Mouse (Mus musculus): ENCODE data around the gene Olfr1393. TPM values are rescaled to one million over a fixed set of nuclear protein-coding genes. Genes with fewer than 3 reads are reported as not detected.
A peak's percentile ranks its signal among the peaks of the same experiment; 100 is the strongest.

The Olfr1393 gene
- total RNA-seq (2015; ENCODE audit: low replicate concordance) (not detected in 2 replicates), total RNA-seq (2017; ENCODE audit: low replicate concordance) (not detected in 2 replicates)

GRCm38 (mm10) chr11:49278222-49278621 lies at the start of gene Olfr1393:
Gene Olfr1393 (plus strand): TSS chr11:49278304.
- no peak for ATAC-seq (replicated peaks; ENCODE audit: low FRiP score, poor library complexity, severe bottlenecking)

GRCm38 (mm10) chr11:49232781-49233180 lies 45.3 kb upstream of the Olfr1393 start:
- no peak for ATAC-seq (replicated peaks; ENCODE audit: low FRiP score, poor library complexity, severe bottlenecking)

GRCm38 (mm10) chr11:49235459-49236207 lies 42.5 kb upstream of the Olfr1393 start:
- no peak for ATAC-seq (replicated peaks; ENCODE audit: low FRiP score, poor library complexity, severe bottlenecking)

- ATAC-seq (replicated peaks; ENCODE audit: low FRiP score, poor library complexity, severe bottlenecking) = no peak
These were observed 41.2 kb upstream of the Olfr1393 start for GRCm38 (mm10) chr11:49236891-49237290.

- no peak for ATAC-seq (replicated peaks; ENCODE audit: low FRiP score, poor library complexity, severe bottlenecking)
These were observed 40.6 kb upstream of the Olfr1393 start for GRCm38 (mm10) chr11:49237532-49237931.

- ATAC-seq (replicated peaks; ENCODE audit: low FRiP score, poor library complexity, severe bottlenecking) = no peak
These were observed 37.8 kb upstream of the Olfr1393 start for GRCm38 (mm10) chr11:49240310-49240709.

- ATAC-seq (replicated peaks; ENCODE audit: low FRiP score, poor library complexity, severe bottlenecking) = no peak
These were observed 37.2 kb upstream of the Olfr1393 start for GRCm38 (mm10) chr11:49240874-49241273.

- no peak for ATAC-seq (replicated peaks; ENCODE audit: low FRiP score, poor library complexity, severe bottlenecking)
These were observed 36.6 kb upstream of the Olfr1393 start for GRCm38 (mm10) chr11:49241471-49241870.

GRCm38 (mm10) chr11:49242944-49243626 lies 35.0 kb upstream of the Olfr1393 start:
- peak; percentile 14 for ATAC-seq (replicated peaks; ENCODE audit: low FRiP score, poor library complexity, severe bottlenecking)

- peak; percentile 92 for ATAC-seq (replicated peaks; ENCODE audit: low FRiP score, poor library complexity, severe bottlenecking)
These were observed 34.1 kb upstream of the Olfr1393 start, which contains the start of gene Mgat1 for GRCm38 (mm10) chr11:49243727-49244594. Gene Mgat1 (plus strand): TSS chr11:49244191.

- ATAC-seq (replicated peaks; ENCODE audit: low FRiP score, poor library complexity, severe bottlenecking) = no peak
These were observed 33.5 kb upstream of the Olfr1393 start for GRCm38 (mm10) chr11:49244595-49244930.

- no peak for ATAC-seq (replicated peaks; ENCODE audit: low FRiP score, poor library complexity, severe bottlenecking)
These were observed 32.9 kb upstream of the Olfr1393 start for GRCm38 (mm10) chr11:49245176-49245575.

- ATAC-seq (replicated peaks; ENCODE audit: low FRiP score, poor library complexity, severe bottlenecking) = no peak
These were observed 32.3 kb upstream of the Olfr1393 start for GRCm38 (mm10) chr11:49245634-49246415.

GRCm38 (mm10) chr11:49246523-49246922 lies 31.6 kb upstream of the Olfr1393 start:
- no peak for ATAC-seq (replicated peaks; ENCODE audit: low FRiP score, poor library complexity, severe bottlenecking)

- no peak for ATAC-seq (replicated peaks; ENCODE audit: low FRiP score, poor library complexity, severe bottlenecking)
These were observed 30.8 kb upstream of the Olfr1393 start for GRCm38 (mm10) chr11:49247255-49247654.

- no peak for ATAC-seq (replicated peaks; ENCODE audit: low FRiP score, poor library complexity, severe bottlenecking)
These were observed 29.7 kb upstream of the Olfr1393 start for GRCm38 (mm10) chr11:49248226-49248973.

GRCm38 (mm10) chr11:49248974-49249700 lies 29.0 kb upstream of the Olfr1393 start:
- no peak for ATAC-seq (replicated peaks; ENCODE audit: low FRiP score, poor library complexity, severe bottlenecking)

- peak; percentile 16 for ATAC-seq (replicated peaks; ENCODE audit: low FRiP score, poor library complexity, severe bottlenecking)
These were observed 28.2 kb upstream of the Olfr1393 start for GRCm38 (mm10) chr11:49249811-49250421.

All from erythroblast, adult 5-6 weeks (primary cell).